Mouse (Mus musculus): ENCODE results near the gene Slc35c2.

- no peak for TF ChIP-seq MYOD1 (IDR thresholded peaks at IDR 0.05; ENCODE audit: control insufficient read depth, insufficient read length, low read depth)
- TF ChIP-seq MAX (IDR thresholded peaks at IDR 0.05): no peak
Measured at GRCm38 (mm10) chr2:165314197-165314596, 26.5 kb upstream of the Slc35c2 start.
